Mouse (Mus musculus) cerebellum, postnatal 25 days (tissue): ENCODE results near the gene Sppl2b.
A peak's percentile ranks its signal among the peaks of the same experiment; 100 is the strongest.

Source experiments
- DNase-seq, 2 experiments: peaks; one replicate each; pipeline ENCODE4 v3.0.0; 2021; ENCODE audit warnings: mixed read lengths in 2 of 2

Gene Sppl2b

DNA sequence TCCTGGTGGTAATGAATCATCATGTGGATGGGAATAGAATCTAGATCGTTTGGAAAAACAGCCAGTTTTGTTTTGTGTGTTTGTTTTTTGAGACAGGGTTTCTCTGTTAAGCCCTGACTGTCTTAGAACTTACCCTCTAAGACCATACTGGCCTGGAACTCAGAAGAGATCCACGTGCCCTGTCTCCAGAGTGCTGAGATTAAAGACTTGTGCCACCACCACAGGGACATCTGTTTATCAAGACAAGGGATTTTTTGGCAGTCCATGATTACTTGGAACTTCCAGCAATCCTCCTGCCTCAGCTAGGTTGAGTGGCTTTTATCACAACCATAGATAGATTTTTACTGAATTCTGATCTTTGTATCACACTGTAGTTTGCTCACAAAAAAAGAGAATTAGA lies 30.2 kb upstream of the Sppl2b start:
- no peak for DNase-seq

DNA sequence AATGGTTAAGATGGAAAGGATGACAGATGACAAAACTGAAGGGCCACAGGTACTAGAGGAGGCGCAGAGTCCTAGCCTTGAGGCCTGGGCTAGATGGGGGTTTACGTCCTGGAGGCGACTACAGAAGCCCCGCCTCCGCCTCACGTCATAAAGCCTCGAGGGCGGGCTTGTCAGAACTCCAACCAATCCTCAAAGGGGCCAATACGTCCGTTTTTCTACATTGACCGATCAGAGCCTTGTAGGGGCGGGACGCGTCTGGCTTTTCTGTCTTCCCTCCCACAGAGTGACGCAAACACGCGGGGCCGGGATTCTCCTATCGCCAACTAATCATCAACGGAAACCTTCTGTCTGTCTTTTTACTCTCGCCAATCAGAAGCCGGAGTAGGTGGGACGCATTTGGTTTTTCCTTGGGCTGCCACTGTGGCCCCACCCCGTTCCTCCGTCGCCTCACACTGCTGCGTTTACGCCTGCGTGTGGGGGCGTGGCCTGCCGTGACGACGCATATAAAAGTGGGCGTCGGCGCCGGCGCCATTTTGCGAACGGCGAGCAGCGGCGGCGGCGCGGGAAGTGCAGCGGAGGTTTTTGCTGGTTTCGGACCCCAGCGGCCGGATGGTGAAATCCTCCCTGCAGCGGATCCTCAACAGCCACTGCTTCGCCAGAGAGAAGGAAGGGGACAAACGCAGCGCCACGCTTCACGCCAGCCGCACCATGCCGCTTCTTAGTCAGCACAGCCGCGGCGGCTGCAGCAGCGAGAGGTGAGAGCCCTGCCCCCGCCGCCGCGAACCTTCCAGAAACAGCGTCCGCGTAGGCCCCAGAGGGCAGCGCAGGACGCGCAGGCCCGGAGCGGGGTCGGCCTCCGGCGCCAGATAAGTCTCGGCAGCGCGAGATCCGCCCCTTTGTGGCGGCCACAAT lies 28.7 kb upstream of the Sppl2b start, which contains the start of gene Oaz1:
TSS of gene Oaz1 (plus strand) at position 506 of the 912 bp plus-strand sequence.
- DNase-seq, result peak; percentile 98 to 99

DNA sequence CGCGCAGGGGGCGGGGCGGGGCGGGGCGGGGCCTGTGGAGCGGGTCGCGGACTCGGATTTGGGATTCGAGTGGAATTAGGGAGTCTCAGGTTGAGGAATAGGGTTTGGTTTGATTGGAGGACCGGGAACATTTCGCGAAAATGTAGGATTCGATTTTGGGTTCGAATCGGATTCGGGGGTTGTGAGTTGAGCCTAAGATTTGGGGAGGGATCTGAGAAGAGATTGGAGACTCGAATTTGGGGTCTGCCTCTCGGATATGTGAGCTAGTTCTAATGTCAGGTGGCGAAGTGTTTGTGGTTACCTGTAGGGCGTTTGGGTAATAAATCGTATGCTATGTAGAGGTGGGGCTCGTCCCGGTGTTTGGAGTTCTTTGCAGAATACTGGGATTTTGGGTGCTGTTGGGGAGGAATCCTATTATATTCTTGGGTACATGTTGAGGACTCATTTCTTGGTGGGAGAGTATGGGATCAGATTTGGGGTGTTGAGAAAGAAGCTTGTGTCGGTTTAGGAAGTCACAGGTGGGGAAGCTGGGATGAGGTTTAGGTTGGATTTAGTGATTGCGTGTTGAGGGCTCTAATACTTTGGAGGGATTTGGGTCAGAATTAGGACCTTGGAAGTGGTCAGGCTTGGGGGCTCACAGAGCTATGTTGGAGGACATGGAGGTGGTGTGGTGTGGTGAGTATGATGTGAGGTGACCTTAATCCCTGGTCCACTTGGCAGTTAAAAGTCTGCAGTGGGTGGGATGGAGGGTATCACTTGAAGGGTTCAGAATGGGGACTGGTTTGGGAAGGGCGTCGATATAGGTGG lies 27.8 kb upstream of the Sppl2b start:
- peak in 1 of 2 experiments; percentile 14 for DNase-seq

DNA sequence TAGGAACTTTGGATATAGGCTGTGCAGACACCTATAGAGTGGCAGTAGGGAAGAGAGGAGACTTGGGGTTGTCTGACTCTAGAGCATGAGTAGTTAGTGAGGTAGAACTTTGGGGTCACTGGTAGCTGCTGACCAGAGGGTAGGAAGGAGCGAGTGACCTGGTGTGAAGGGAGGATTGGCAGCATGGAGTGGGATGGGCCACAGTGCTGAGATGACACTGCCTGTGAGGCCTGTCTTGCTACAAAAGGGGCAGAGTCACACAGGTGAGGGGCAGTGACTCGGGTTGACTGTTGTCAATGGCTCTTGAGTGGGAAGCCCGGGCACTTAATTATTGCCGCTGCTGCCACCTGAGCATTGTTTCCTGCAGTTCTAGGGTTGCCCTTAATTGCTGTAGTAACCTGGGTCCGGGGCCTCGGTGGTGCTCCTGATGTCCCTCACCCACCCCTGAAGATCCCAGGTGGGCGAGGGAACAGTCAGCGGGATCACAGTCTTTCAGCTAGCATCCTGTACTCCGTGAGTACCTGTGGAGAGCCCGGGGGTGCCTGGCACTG lies 27.1 kb upstream of the Sppl2b start:
- DNase-seq, result peak; percentile 37 to 43

DNA sequence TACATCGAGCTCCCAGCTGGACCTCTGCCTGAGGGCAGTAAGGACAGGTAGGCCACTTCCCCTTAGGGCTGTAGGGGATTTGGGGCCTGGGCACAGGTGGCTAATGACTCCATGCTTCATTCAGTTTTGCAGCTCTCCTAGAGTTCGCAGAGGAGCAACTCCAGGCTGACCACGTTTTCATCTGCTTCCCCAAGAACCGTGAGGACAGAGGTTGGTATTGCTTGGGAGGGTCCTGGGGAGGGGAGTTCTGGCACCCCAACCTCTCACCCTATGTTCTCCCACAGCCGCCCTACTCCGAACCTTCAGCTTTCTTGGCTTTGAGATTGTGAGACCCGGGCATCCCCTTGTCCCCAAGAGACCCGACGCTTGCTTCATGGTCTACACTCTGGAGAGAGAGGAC lies 26.5 kb upstream of the Sppl2b start:
- peak in 1 of 2 experiments; percentile 20 for DNase-seq

DNA sequence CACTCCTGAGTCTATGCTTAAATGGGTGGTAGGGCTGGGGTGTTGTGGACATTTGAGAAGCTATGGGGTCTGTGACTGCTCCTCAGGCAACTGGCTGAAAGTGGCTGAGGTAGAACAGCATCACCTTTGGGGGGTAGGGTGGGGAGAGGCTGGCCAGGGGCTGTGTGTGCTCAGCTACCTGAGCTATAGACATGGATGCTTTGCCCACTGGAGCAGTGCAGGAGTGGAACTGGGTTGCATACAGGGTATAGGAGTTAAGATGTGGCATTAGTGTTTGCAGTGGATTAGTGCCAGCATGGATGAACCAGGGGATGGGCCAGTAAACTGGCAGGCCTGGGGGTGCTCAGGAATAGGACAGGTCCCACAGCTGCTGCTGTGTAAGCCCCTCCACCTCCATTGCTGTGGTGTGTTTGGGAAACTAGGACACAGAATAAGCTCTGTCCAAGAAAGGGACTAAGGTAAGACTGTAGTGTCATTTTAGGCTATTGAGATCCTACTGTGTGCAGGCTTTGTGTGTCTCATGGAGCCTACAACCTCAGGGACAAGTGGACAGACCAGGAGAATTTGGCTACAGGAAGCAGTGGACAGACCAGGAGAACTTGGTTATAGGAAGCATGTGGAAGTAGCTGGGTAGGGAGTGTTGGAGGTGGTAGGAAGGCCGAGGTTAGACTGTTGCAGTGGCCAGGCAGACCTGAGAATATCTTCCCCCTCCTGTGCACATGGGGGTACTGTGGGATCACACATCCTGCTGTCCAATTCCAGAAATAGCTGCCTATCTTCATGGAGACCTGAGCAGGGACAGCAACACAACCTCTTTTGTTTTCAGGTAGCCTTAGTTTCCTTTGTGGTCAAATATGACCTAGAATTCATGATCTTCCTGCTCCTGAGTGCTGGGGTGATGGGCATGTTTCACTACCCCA lies 25.5 kb upstream of the Sppl2b start:
- peak; percentile 21 to 25 for DNase-seq

DNA sequence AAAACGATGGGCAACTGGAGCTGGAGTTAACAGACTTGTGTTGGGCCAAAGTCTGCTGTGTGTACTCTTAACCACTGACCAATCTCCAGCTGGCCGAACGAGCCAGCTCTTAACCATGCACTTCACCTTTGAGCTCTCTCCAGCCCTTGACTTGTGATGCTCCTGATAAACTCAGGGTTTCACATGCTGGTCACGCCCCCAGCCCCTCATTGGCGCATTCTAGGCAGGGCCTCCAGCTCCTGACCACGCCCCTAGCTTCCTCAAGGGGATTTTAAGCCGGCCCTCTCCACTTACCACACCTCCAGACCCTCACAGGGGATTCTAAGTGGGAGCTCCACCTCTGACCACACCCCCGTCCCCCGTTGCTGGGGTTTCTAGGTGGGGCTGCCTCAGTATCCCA lies 23.9 kb upstream of the Sppl2b start:
- peak; percentile 27 to 43 for DNase-seq

DNA sequence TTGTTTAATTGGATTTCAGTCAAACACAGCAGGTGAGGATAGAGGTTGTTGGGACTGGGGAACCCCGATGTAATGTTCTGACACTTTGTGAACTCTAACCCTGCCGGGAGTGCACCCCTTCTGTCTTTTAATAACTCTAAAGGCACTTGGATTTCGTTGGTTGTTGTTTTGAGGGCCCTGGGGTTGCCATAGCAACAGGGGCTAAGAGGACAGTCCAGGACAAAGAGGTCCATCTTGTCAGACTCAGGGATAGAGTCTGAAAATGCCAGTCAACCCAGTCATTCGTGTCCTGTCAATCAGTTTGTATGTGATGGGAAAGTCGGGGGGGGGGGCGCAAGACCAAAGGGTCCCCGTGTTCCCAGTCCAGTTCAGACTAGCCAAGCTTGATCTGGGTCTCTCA lies 22.3 kb upstream of the Sppl2b start:
- DNase-seq, result no peak

DNA sequence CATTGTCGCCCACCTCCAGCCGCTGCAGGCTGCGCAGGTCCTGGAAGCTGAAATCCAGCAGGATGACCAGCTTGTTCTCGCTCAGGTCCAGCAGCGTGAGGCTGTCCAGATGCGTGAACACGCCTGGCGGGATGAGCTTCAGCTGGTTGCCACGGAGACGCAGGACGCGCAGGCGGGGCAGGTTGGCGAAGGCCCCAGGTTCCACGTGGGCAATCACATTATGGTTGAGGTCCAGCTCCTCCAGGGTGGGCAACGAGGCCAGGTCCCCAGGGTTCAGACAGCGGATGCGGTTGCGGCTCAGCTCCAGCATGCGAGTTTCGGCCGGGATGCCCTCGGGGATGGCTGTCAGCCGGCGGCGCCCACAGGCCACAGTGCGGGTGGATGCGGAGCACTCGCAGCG lies 19.5 kb upstream of the Sppl2b start:
- DNase-seq, result peak; percentile 44 to 50

DNA sequence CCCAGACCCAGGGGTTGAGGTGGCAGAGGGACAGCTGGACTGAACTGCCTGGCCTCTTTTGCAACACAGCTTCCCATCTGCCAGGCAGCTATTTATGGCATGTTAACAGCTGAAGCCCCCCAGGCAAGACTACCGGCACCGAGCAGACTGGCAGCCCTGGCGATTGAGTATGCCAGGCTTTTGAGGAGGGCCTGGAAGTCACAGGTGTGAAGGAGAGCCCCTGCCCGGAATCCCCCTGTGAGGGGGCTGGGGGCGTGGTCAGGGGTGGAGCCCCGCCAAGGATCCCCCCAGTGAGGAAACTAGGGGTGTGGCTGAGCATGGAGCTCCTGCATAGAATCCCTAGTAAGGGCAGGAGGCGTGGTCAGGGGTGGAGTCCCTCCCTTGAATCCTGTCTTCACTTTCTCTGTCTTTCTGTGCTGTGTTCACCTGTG lies 18.1 kb upstream of the Sppl2b start:
- peak; percentile 64 to 71 for DNase-seq

DNA sequence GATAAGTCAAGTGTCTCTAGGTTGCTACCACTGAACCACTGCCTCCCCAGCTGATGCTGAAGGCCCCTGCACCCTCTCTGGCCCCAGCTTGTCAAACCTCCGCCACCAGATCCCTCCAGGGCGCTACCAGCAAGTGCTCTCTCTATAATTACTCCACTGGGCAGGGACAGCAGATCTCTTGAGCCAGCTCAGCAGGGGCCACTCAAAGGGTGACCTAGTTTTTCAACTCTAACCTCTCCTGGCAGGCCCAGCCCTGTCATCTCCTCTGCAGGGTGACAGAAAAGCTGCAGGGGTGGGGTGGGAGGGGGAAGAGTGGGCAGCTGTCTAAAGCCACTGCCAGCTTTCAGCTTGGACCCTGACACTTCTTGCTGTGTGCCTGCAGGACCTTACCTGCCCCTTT lies 17.2 kb upstream of the Sppl2b start:
- peak; percentile 76 to 78 for DNase-seq

DNA sequence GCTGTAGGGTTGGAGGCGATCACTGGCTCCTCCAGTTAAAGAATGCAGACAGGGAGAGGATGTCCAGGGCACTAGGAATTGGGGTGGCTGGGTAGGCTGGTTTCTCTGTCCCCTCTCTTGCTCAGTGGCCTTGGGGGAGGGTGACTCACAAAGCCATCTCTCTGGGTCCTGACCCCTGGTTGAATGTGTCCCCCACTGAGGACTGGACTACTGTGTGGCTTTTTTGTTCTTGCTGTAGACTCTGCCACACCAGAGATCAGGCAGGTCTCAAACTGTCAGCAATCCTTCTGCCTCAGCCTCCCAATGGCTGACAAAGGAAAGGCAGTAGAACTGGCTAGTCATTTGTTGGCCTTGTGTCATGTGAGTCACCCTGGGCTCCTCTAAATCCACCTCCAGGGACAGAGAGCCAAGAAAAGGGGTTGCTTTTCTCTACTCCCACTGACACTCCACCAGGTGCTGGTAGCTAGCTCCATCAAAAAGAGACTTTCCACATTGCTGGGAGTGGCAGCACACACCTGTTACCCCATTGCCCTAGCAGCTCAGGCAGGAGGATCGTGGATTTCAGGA lies 16.6 kb upstream of the Sppl2b start:
- peak in 1 of 2 experiments; percentile 50 for DNase-seq

DNA sequence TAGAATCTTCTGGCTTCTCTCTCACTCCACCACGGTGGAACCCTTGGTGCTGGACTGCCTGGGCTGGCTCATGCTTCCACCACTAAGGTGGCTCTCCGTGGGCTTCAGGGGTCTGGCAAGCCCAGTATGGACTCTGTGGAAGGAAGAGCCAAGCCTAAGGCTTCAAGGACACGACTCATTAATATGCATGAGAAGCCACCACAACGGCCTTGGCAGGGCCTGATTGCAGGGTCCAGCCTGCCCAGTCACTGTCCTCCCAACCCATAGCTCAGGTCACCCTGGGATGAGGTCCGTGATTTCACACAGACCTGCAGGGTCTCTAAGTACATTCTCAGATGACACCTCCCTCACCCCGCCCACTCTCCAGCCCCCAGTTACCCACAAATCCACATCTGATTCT lies 15.2 kb upstream of the Sppl2b start:
- DNase-seq, result peak in 1 of 2 experiments; percentile 22

DNA sequence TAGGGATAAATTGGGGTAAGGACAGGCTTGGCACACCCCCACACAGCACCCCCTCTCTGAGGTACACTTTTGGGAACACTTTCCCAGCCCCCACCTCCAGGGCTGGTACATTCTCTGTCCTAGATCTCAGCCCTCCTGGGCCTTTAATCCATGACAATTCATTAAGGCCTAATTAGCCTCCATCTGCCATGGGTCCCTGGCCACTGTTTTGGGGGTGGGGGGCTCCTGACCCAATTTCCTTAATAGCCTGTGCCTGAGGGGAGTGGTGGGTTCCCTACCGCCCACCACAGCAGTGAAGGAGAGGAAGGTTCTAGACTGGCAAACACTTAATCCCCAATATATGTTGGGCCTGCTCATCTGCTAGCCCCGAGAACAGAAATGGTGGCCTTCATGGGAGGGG lies 13.4 kb upstream of the Sppl2b start:
- DNase-seq, result no peak

DNA sequence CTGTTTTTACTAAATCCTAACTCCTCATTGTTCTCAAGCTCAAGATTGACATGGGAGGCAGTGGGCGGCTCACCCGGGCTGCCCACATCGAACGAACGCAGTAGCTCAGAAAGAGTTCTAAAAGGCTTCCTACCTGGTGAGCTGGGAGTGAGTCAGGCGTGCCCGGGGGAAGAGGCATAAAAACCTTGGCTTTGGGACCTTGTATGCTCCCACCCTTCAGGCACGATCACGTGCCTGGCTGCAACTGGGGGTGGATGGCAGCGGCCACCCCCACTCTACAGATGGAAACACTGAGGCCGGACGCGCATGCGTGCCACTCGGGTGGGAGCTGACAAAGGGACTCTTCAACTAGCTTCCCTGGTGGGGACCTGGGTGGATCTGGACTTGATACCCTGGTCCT lies 12.7 kb upstream of the Sppl2b start:
- no peak for DNase-seq

DNA sequence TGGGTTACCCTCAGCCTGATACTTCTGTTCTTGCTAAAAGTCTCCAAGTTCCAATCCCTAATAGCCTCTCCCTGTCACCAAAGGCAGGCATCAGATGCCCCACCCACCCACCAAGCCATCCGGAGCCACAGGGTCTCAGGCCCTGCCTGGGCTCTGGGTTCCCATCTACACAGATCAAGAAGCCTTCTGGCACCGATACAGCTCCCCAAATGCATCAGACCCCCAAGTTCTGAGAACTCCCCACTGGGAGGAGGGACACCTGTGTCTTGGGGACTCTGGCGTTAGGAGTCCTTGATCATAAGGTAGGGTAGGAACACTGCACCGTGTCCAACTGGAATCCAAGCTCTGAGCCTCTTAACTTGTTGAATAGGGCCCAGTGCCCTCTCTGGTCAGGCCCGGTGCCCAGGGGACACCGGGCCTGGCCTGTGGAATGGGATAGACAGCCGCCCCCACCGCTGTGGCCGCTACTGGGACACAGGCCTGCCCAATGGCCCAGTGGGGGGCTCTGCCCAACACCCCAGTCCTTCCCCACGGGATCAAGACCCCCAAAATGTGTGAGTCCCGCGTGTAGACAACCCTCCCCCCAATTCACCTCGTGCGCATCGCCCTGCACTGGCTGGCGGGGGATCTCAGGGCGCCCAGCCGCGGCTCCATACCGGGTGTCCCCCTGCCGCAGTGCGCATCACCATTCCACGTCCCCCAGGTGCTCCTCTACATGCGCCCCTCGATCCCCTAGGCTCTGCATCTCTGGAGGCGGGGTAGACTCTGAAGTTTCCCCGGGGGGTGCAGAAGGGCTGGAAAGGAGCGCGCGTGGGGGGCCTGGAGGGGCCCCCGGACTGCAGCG lies 11.8 kb upstream of the Sppl2b start:
- DNase-seq, result peak; percentile 52 to 59

DNA sequence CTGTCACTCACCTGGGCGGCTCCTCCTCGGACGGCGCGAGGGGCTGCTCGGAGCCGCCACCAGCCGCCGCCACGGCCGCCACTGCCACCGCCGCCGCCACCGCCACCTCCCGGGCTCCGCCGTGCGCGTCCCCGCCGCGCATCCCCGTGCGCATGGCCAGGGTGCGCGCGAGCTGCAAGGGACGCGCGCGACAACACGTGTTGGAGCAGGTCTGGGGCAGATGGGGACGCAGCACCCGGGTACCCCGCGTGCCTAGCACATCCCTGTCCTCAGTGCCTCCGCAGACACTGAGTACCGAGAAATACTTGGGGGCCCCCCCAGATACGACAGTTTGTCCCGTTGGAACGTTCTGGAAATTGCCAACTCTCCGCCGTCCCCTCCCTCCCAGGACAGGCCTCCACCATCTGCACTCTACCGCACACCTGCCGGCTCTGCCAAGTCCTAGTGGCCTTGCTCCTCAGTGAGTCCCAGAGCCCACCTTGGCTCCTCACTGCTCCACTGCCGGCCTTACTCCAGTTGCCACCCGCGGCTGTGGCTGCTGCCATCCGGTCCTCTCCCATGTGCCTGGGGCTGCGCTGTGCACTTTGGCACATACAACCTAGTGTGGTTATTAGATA lies 11.0 kb upstream of the Sppl2b start, which contains the start of gene Lingo3:
TSS of gene Lingo3 (minus strand) at position 109 of the 617 bp plus-strand sequence.
- peak; percentile 88 to 92 for DNase-seq

DNA sequence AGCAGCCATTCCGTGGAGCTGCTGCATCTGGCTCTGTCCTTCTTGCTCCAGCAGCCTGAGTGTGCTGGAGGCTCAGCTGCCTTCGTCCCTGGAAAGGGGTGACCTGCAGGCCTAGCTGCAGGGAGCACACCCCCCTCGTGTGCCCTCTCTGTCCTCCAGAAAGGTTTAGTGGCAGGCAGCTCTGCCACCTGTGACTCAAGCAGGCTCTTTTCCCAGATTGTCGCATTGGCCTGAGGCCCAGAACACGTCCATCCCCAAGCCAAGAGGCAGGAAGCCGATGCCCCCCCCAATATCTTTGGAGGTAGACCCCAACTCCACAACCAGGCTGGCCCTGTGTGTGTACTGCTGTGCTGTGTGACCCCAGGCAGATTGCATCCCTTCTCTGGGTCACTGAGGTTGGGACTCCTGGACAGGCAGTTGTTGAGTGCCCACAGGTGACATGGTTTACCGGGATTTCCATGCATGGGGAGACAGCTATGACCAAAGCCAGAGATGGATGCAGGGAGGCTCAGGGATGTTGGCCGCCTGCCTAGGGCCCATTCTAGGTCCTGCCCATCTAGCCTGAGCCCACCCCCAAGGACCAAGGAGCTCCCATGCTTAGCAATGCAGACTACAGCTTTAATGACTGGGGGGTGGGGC lies 9.9 kb upstream of the Sppl2b start:
- DNase-seq, result peak; percentile 48 to 64

DNA sequence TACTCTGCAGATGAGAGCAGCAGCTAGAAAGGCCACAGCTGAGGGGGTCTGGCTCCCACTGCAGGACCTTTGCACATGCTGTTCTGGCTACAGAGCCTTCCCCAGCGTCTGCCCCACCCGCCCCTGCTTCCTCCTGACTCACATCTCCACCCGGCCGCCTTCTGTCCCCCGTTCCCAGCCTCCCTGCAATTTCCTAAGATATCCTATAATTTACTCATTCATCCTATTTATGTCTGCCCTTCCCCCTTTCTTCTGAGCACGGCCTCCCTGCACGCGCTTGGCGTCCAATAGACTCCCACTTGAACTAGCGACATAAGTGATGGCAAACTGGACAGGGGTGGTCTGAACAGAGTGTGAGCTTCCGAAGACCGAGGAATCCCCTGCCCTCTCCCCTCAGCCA lies 9.3 kb upstream of the Sppl2b start:
- no peak for DNase-seq

DNA sequence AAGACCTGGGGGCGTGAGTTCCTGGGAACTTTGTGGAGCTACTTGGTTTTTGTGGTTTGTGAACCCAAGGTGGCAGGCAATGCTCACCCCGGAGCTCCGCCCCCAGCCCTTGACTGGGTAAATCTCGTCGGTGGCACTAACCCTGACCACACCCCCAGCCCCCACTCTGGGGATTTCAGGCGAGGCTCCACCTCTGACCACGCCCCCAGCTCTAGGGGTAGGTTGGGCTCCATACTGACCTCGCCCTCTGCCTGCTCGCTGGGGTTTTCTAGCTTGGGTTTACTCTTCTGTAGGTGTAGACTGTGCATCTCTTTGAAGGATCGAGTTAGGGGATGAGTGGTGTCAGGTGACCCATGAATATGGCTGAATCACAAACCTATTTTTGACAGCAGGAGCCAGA lies 6.5 kb upstream of the Sppl2b start:
- DNase-seq, result no peak
